Mouse (Mus musculus) heart, postnatal 36 days (tissue): ENCODE measurements at regions not wholly inside any gene's neighbourhood (a gene's known extent, or its start where the extent isn't known, plus 50 kb on each side); places are given as distances from the start of the nearest gene placed in this dataset.
A peak's percentile ranks its signal among the peaks of the same experiment; 100 is the strongest.

ENCODE experiments used
- DNase-seq, 2 experiments: peaks; one replicate each; pipeline ENCODE4 v3.0.0; 2021 to 2022
- intact Hi-C: fragments of 180-260 bp; cut with DNase I; formaldehyde crosslinking; loops from one replicate; pipeline ENCODE4 v1.15.1; 2025

DNA sequence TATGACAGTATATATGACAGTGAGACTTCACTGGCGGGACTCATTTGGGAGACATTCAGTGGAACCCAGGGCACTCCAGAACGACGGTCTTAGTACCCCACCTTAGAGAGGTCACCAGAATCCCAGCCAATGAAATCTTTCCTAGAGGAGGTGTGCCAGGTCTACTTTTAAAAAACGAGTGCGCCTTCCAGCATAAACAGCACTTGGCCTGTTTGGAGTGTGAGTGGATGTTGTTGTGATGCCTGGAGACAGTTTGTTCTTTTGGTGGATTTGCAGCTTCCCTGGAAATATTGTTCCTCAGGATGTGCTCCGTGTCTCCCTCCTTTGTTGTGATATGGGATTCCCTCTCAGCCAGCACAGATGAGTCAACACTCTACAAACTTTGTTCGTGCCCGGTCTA, 219.9 kb downstream of the Zfp36l1 start:
- intact Hi-C loops: no loop called here

DNA sequence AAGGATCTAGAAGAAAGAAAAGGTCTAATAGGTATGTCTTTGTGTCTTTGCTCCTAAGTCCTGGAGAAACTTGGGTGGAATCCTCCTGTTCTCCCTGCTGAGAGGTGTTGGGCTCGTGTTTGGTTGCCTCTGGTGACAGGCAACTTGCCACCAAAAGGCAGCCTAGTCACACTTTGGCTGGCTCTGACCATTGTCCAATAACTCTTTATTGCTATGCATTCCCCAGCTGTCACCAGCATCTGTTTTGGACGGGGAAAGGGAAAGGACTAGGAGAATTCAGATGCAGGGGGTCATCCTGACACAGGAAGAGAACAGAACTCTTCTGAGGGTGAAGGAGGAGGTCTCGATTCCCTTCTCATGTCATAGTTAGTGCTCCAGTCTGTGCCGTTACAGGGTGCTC, 220.9 kb downstream of the Zfp36l1 start:
- intact Hi-C loops: no loop called here
- DNase-seq: peak in 1 of 2 experiments; percentile 42

More for the DNA sequence above, 219.9 kb downstream of the Zfp36l1 start:
- DNase-seq: no peak

GRCm38 (mm10) chr12:79890887-79891286, 221.9 kb downstream of the Zfp36l1 start:
- DNase-seq: peak in 1 of 2 experiments; percentile 8
- intact Hi-C loops: no loop called here

GRCm38 (mm10) chr12:79890291-79890690, 222.5 kb downstream of the Zfp36l1 start:
- intact Hi-C loops: no loop called here
- no peak for DNase-seq

DNA sequence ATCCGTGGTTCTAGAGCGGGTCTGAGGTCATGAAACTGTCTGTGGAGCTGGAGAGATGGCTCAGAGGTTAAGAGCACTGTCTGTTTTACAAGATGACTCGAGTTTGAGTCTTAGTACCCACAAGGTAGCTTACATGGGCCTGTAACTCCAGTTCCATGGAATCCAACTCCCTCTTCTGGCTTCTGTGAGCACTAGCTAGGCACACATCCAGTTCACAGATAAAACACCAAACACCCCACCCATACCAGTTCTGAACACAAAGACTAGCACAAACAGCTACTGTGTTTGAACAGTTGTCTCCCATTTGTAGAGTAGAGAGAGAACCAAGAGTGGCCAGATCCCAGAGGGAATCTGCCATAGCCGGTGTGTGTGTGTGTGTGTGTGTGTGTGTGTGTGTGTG, 224.0 kb downstream of the Zfp36l1 start:
- intact Hi-C loops: loop anchor here (5.0 kb wide), 2 partner anchors 207 to 277 kb away; no protein-coding TSS in a partner anchor
- peak in 1 of 2 experiments; percentile 5 for DNase-seq

- DNase-seq: peak in 1 of 2 experiments; percentile 36
- intact Hi-C loops: loop anchor here (5.0 kb wide), 2 partner anchors 206 to 276 kb away; no protein-coding TSS in a partner anchor
Observed at GRCm38 (mm10) chr12:79888086-79888485, 224.7 kb downstream of the Zfp36l1 start.

DNA sequence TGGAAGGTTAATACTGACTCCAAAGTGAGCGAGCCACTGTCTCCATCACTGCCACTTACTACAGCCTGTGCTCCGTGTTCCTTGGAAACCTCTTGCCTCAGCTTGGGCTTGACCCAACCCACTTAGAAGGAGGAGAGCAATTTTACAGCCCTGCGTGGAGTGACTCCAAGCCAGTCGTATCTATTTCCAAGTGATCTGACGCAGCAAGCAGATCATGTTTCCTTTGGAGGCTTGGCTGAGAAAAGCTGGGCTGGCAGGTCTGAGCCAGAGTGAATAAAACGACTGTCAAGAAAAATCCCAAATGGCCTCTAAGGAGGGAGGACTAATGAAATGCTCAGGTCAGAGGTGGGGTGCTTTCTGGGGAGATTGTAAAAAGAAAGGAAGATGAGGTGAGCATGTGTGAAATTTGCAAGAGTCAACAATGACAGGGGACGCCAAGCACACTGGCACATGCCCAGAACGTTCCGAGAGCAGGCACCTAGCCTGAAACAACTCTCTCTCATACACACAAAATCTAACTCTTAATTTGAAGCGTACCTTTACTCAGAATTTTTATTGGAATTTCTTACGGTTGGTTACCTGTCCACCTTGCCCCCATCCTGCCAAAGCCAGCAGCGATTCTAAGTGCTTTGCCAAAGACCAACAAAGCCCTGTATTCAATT, 225.5 kb downstream of the Zfp36l1 start:
- intact Hi-C loops: loop anchor here (5.0 kb wide), 2 partner anchors 205 to 275 kb away; no protein-coding TSS in a partner anchor
- DNase-seq: peak; percentile 81

DNA sequence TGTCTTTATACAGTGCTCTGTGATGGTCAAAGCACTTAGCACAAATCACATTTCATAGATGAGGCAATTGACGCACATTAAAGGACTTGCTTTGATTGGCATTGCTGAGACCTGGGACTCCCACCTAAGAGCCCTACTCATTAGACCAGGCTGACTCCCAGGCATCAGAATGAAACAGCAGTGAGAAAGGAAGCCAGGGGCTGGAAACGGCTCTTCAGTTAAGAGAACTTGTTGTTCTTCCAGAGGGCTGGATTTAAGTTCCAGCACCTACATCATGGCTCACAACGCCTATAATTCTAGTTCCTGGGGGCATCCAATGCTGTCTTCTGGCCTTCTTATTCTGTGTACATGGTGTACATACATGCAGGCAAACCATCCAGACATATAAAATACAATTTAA, 226.3 kb downstream of the Zfp36l1 start:
- no peak for DNase-seq
- intact Hi-C loops: loop anchor here (5.0 kb wide), 2 partner anchors 204 to 274 kb away; no protein-coding TSS in a partner anchor

GRCm38 (mm10) chr12:79885286-79885685, 227.5 kb downstream of the Zfp36l1 start:
- intact Hi-C loops: loop anchor here (5.0 kb wide), 2 partner anchors 203 to 273 kb away; no protein-coding TSS in a partner anchor
- DNase-seq: no peak

- no peak for DNase-seq
- intact Hi-C loops: no loop called here
Observed at GRCm38 (mm10) chr12:79883651-79884050, 229.2 kb downstream of the Zfp36l1 start.

GRCm38 (mm10) chr12:79880751-79881261, 232.0 kb downstream of the Zfp36l1 start:
- DNase-seq: peak; percentile 45 to 46
- intact Hi-C loops: no loop called here

DNA sequence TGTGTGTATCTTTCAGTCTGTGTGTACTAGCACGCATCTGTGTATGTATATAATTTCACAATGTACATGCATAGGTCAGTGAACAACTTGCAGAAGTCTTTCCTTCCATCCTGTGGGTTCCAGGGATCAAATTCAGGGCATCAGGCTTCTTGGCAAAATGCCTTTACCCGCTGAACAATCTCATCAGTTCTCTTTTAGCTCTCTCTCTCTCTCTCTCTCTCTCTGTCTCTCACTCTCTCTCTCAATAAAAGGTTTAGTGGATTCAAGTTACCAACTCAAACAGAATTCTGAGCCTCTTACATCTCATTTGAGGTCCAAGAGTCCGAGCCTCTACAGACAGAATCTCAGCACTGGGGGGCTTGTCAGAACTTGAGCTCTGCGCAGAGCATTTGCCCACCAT, 232.5 kb downstream of the Zfp36l1 start:
- intact Hi-C loops: no loop called here

DNA sequence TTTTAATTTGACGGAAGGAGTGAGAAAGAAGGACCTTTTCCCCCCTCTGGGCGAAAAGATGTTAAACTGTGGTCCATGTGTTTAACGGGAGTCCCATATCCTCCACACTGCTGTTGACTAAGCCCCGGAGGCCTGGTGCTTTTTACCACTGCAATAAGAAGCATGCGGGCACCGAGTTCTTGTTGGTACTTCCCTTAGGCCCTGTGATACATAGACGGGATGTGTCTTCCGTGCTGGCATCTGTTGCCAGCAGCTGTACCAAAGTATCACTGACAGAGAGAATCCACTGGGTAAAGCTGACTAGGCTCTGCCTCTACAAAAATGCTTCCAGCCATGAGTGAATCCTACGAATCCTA, 232.9 kb downstream of the Zfp36l1 start:
- intact Hi-C loops: no loop called here
- DNase-seq: no peak

More for the DNA sequence above, 232.5 kb downstream of the Zfp36l1 start:
- peak in 1 of 2 experiments; percentile 2 for DNase-seq

- peak in 1 of 2 experiments; percentile 56 for DNase-seq
- intact Hi-C loops: no loop called here
Observed at GRCm38 (mm10) chr12:79879093-79879917, 233.5 kb downstream of the Zfp36l1 start.

DNA sequence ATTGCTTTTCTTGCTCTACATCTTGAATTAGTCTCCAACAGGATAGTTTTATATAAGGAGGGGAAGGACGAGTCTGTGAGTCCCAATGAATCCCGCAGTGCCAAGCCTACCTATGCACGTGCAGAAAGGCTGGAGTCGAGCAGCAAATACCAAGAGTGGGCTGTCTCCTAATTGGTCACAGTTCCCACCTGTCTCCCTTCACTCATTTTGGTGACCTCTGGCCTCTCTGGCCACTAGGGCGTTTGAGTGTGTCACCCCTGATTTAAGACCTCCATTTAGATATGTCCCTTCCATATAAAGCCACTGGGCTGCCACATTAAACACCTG, 234.1 kb downstream of the Zfp36l1 start:
- intact Hi-C loops: no loop called here
- DNase-seq: no peak

GRCm38 (mm10) chr12:79878163-79878562, 234.7 kb downstream of the Zfp36l1 start:
- intact Hi-C loops: no loop called here
- DNase-seq: no peak

GRCm38 (mm10) chr12:79874333-79874732, 238.5 kb downstream of the Zfp36l1 start:
- intact Hi-C loops: no loop called here
- no peak for DNase-seq

DNA sequence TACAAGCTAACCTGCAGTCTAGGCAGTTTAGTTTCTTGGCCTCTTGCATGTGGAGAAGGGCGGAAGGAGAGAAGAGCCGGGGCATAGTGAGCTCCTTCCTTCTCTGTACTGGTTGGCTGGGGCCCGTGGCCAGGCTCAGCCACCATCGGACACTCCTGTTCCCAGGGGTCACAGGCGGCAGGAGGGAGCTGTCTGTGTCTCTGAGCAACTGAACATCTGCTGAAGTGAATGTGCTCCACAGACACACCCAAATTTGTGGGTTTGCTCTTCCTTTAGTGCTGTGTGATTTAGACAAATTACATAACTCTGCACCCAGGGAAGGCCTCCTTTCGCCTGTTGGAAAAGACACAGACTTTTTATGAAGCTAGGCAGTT, 247.6 kb downstream of the Zfp36l1 start:
- intact Hi-C loops: no loop called here
- DNase-seq: peak; percentile 49 to 60

GRCm38 (mm10) chr12:79864346-79865178, 248.3 kb downstream of the Zfp36l1 start:
- no peak for DNase-seq
- intact Hi-C loops: no loop called here
